Mouse (Mus musculus): ENCODE results near the gene Mtch1.
"Not testable (repeated sequence)": the region's sequence is repeated elsewhere in the genome, so short reads cannot be mapped to it uniquely, and the experiment has no call there.

The Mtch1 gene

GRCm38 (mm10) chr17:29347645-29348256, at the start of gene Mtch1:
Gene Mtch1 (minus strand): TSS chr17:29347934.
- DNase-seq (ENCODE audit: low spot score), result peak; percentile 95

- peak; percentile 83 for DNase-seq (ENCODE audit: low spot score)
Measured at GRCm38 (mm10) chr17:29396821-29397242, 49.1 kb upstream of the Mtch1 start.

GRCm38 (mm10) chr17:29396056-29396799, 48.5 kb upstream of the Mtch1 start:
- DNase-seq (ENCODE audit: low spot score), result no peak

- DNase-seq (ENCODE audit: low spot score), result peak; percentile 70
Measured at GRCm38 (mm10) chr17:29395381-29395780, 47.6 kb upstream of the Mtch1 start.

GRCm38 (mm10) chr17:29394761-29395160, 47.0 kb upstream of the Mtch1 start:
- not testable (repeated sequence) for DNase-seq (ENCODE audit: low spot score)

- DNase-seq (ENCODE audit: low spot score), result peak; percentile 90
Measured at GRCm38 (mm10) chr17:29394106-29394760, 46.5 kb upstream of the Mtch1 start.

- DNase-seq (ENCODE audit: low spot score), result peak; percentile 86
Measured at GRCm38 (mm10) chr17:29393335-29394089, 45.8 kb upstream of the Mtch1 start.

GRCm38 (mm10) chr17:29391280-29391679, 43.5 kb upstream of the Mtch1 start:
- no peak for DNase-seq (ENCODE audit: low spot score)

GRCm38 (mm10) chr17:29388978-29389377, 41.2 kb upstream of the Mtch1 start:
- no peak for DNase-seq (ENCODE audit: low spot score)

- DNase-seq (ENCODE audit: low spot score), result no peak
Measured at GRCm38 (mm10) chr17:29385746-29386145, 38.0 kb upstream of the Mtch1 start.

GRCm38 (mm10) chr17:29384850-29385438, 37.2 kb upstream of the Mtch1 start:
- DNase-seq (ENCODE audit: low spot score), result no peak

- DNase-seq (ENCODE audit: low spot score), result no peak
Measured at GRCm38 (mm10) chr17:29383923-29384322, 36.2 kb upstream of the Mtch1 start.

GRCm38 (mm10) chr17:29382417-29382816, 34.7 kb upstream of the Mtch1 start:
- DNase-seq (ENCODE audit: low spot score), result no peak

- peak; percentile 64 for DNase-seq (ENCODE audit: low spot score)
Measured at GRCm38 (mm10) chr17:29381472-29381871, 33.7 kb upstream of the Mtch1 start.

- DNase-seq (ENCODE audit: low spot score), result no peak
Measured at GRCm38 (mm10) chr17:29380241-29380640, 32.5 kb upstream of the Mtch1 start.

GRCm38 (mm10) chr17:29378056-29378455, 30.3 kb upstream of the Mtch1 start:
- no peak for DNase-seq (ENCODE audit: low spot score)

- DNase-seq (ENCODE audit: low spot score), result no peak
Measured at GRCm38 (mm10) chr17:29375871-29376270, 28.1 kb upstream of the Mtch1 start.

GRCm38 (mm10) chr17:29370984-29371723, 23.4 kb upstream of the Mtch1 start:
- peak; percentile 88 for DNase-seq (ENCODE audit: low spot score)

- DNase-seq (ENCODE audit: low spot score), result no peak
Measured at GRCm38 (mm10) chr17:29368726-29369125, 21.0 kb upstream of the Mtch1 start.

GRCm38 (mm10) chr17:29365105-29365621, 17.4 kb upstream of the Mtch1 start:
- no peak for DNase-seq (ENCODE audit: low spot score)

- no peak for DNase-seq (ENCODE audit: low spot score)
Measured at GRCm38 (mm10) chr17:29363109-29363508, 15.4 kb upstream of the Mtch1 start.
